Mouse (Mus musculus): Measurements from ENCODE around the gene Ddah2.

Ddah2 gene

GRCm38 (mm10) chr17:35058911-35059892 is at the start of gene Ddah2:
Gene Ddah2, plus strand, starts transcription at chr17:35059035.
- no peak for DNase-seq (ENCODE audit: extremely low read depth, low read depth)

DNA sequence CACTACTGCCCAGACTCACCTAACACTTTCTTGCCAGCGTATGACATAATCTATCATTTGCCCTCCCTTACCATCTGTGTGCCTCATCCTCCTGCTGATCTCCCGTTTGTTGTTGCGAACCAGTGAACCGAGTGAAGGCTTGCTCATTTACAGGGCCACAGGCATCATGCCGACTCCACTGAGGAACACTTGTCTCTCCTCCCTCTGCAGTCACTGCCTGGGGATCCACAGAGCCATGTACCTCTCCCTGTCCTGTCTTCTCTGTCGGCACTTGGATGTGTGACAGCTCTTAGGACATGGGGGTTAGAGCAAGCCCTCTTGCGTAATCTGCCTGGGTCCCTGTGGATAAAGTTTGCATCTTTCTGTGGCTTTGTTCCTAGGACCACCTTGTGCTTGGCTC is 49.2 kb upstream of the Ddah2 start:
- DNase-seq (ENCODE audit: extremely low read depth, low read depth), result no peak

DNA sequence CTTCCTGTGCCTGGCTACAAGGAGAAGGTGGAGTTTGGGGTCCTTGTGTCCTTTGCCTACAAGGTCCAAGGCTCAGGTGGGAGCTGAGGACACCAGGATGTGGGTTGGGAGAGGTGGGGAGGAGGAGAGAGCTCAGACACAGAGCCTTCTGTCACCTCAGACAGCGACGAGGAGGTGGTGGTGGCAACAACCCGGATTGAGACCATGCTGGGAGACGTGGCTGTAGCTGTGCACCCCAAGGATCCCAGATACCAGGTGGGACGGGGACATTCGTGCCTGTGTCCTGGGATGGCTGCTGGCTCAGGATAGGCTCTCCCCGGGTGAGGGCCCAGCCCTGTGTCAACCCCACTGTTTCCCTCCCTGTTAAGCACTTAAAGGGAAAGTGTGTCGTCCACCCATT is 47.4 kb upstream of the Ddah2 start:
- DNase-seq (ENCODE audit: extremely low read depth, low read depth), result no peak

- DNase-seq (ENCODE audit: extremely low read depth, low read depth), result no peak
These were observed 46.4 kb upstream of the Ddah2 start for GRCm38 (mm10) chr17:35012430-35012829.

GRCm38 (mm10) chr17:35013221-35013620 is 45.6 kb upstream of the Ddah2 start:
- no peak for DNase-seq (ENCODE audit: extremely low read depth, low read depth)

DNA sequence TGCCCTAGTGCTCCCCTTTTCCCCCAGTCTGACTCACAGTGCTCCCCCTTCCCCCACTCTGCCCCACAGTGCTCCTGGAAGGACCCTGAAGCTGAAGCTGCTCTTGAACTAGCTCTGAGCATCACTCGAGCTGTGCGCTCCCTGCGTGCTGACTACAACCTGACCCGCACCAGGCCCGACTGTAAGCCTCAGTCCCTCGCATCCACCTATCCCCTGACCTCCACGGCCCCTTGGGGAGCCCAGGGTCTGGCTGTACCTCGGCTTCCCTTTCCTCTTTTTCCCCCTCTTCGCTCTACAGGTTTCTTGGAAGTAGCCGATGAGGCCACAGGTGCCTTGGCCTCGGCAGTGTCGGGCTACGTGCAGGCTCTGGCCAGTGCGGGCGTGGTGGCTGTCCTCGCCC is 43.5 kb upstream of the Ddah2 start:
- no peak for DNase-seq (ENCODE audit: extremely low read depth, low read depth)

GRCm38 (mm10) chr17:35016376-35016775 is 42.5 kb upstream of the Ddah2 start, which contains the start of gene Vwa7:
Gene Vwa7, plus strand, starts transcription at chr17:35016579.
- DNase-seq (ENCODE audit: extremely low read depth, low read depth), result no peak

DNA sequence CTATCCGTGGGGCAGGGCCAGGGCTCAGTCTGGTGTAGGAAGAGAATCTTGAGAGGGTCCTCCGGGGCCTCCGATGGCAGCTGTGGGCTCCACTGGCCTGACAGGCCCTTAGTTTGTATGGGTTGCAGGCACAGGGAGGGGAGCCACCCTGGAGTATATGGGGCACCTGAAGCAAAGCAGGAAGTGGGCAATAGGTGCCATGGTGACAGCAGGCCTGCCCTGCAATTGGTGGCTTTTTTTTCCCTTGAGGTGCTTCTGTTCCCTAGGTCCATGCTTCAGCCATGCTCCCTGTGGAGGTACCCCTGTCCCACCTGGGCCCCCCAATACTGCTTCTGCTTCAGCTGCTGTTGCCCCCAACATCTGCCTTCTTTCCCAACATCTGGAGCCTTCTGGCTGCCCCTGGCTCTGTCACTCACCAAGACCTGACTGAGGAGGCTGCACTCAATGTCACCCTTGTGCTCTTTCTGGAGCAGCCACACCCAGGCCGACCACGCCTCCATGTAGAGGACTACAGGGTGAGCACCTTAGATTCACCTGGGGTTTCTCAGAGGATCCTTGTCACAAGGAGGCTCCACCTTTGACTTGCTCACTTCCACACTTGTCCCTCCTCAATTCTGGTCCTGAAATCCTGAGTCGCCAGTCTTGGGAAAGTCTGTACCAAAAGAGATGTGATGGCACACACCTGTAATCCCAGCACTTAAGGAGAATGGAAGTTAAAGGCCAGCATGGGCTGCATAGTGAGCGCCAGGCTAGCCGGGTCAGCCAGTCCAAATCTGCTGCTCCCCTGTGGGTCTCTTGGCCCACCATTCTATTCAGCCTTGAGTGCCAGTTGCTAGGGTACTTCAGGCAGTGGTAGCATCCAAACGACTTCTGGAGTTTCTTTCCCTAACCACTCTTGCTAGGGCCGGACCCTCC is 41.8 kb upstream of the Ddah2 start:
- no peak for DNase-seq (ENCODE audit: extremely low read depth, low read depth)

- no peak for DNase-seq (ENCODE audit: extremely low read depth, low read depth)
These were observed 41.2 kb upstream of the Ddah2 start for GRCm38 (mm10) chr17:35017706-35018030.

DNA sequence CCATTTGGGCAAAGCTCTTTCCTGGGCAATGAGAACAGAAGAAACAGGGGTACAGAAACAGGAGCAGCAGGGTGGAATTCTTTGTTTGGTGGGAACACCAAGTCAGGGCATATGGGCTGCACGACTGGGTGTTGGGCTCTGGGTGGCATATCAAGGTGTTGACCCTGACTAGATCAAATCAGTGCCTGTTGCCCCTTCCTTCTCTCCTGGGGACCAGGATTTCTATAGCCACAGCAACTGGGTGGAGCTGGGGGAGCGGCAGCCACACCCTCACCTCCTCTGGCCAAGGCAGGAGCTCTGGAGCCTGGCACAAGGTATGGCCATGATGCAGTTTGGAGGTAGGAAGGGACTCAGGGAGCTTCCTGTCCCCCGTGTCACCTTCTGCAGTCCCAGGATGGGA is 40.7 kb upstream of the Ddah2 start:
- DNase-seq (ENCODE audit: extremely low read depth, low read depth), result no peak

DNA sequence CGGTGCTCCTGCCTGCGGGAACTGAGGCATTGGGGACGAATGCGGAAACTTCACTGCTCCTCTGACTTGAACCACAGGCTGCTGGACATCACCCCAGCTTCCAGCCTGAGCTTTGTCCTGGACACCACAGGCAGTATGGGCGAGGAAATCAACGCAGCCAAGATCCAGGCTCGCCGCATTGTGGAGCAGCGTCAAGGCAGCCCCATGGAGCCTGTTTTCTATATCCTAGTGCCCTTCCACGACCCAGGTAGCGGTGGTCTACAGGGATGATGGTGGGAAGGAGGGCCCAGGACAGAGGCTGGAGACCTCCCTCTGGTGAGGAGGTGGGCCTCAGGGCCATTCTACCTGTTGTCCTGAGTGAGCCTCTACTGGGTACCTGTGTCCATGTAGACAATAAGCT is 38.9 kb upstream of the Ddah2 start:
- no peak for DNase-seq (ENCODE audit: extremely low read depth, low read depth)

GRCm38 (mm10) chr17:35020551-35020950 is 38.3 kb upstream of the Ddah2 start:
- DNase-seq (ENCODE audit: extremely low read depth, low read depth), result no peak

- peak; percentile 68 for DNase-seq (ENCODE audit: extremely low read depth, low read depth)
These were observed 37.5 kb upstream of the Ddah2 start for GRCm38 (mm10) chr17:35021163-35021808.

DNA sequence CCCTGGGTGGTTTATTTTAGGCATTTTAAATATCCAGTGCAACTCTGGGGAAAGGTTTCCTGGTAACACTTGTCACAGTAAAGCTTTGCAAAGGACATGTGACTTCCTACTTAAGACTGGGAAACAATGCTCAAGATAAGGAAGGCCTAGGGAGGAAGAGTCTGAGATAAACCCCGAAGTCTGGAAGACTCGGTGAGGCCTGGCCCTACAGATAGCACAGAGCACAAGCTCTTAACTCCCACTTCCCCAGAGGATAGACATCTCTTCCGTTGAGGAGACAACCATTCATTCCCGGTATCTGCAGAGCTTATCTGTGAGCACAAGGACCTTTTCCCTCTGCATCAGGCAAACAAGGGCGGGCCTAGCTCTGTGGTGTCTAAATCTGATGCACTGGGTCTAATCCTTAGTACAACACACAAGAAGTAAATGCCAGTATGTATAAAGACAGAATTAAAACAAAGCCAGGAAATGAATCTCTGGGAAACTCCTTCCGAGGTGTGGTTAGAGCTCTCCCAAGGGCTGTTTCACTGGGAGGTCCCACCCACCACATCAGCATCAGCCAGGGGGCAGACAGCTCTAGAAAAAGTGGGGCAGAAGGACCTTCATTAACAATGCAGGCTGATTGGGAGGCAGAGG is 36.9 kb upstream of the Ddah2 start:
- DNase-seq (ENCODE audit: extremely low read depth, low read depth), result peak; percentile 99

DNA sequence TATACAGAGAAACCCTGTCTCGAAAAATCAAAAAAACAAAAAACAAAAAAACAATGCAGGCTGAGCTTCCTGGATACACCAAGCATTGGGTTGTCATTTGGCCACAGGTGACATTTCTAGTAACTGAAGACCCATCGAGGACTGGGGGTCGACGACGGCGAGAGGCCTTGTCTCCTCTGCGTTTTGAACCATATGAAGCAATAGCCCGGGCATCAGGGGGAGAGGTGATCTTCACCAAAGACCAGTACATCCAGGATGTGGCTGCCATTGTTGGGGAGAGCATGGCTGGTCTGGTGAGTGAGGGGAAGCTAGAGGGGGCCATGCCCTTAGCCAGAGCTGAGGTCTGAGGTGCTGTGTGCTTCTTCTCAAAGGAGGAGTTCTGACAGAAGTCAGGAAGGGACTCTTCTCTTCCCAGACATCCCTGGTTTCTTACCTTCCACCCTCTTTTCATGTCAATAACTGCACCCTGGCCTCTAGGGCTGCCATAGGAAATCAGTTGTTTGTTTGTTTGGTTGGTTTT is 36.2 kb upstream of the Ddah2 start:
- no peak for DNase-seq (ENCODE audit: extremely low read depth, low read depth)

- no peak for DNase-seq (ENCODE audit: extremely low read depth, low read depth)
These were observed 35.6 kb upstream of the Ddah2 start for GRCm38 (mm10) chr17:35023221-35023620.

GRCm38 (mm10) chr17:35023756-35024155 is 35.1 kb upstream of the Ddah2 start:
- no peak for DNase-seq (ENCODE audit: extremely low read depth, low read depth)

DNA sequence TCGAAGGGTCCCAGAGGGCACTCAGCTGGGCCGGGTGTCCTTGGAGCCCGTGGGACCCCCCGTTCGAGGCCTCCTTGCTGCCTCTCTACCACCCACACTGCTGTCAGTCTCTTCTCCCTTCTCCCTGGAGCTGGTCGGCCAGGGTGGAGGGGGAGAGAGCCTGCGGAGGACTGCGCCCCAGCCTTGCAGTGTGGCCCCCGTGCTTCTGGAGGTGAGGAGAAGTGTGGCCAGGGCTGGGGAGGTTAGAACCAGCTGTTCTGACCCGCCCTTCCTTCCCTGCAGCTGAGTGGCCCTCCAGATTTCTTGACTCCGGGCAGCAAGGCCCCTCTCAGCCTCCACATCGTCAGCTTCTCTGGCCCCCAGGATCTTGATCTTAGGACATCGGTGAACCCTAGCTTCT is 34.6 kb upstream of the Ddah2 start:
- no peak for DNase-seq (ENCODE audit: extremely low read depth, low read depth)

DNA sequence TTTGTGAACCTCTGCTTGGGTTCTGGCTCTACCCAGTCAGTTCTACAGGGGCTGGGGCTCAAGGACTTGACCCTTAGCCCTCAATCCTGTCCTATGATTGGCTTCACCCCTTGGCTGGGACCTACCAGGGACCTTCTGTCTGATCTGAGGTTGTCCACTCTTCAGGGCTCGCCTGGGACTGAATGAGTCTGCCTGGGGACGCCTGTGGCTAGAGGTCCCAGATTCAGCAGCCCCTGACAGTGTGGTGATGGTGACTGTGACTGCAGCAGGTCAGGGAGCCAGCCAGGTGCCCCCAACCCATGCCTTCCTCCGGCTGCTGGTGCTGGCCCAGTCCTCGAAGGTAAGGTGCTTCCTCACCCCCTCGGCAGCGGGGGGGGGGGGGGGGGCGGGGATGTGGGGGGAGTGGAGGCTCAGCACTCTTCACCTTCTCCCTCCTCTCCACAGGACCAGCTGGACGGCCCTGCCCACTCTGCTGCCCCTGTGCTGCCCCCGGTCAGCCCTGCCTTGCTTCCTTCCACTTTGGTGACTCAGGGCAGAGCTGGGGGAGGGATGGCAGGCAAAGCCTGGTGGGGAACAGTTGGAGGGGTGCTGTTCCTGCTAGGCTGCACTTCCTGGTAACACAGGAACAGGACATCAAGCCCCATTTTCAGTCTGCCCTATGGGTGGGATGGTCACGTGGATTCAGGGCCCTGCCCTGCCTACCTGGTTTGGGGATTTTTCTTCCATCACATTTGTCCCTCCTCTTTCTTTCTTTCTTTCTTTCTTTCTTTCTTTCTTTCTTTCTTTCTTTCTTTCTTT is 33.9 kb upstream of the Ddah2 start:
- DNase-seq (ENCODE audit: extremely low read depth, low read depth), result no peak

GRCm38 (mm10) chr17:35026206-35026605 is 32.6 kb upstream of the Ddah2 start:
- no peak for DNase-seq (ENCODE audit: extremely low read depth, low read depth)
